ENCODE assay signal across 26 mouse cellular contexts in genomic region chr2:54522989-54523388, GRCm38 (mm10).
"Had no signal": no experiment of that assay in that cellular context is flagged by ENCODE, and none has a peak within 500 bp of the region (broad histone marks: within the 10 kb centered on the region; RNA-seq: fewer than 3 reads in every experiment).

No protein-coding gene starts in this region.

- H3K27ac ChIP-seq: heart, embryonic 10.5 days; hindbrain, embryonic 10.5 days; hindbrain, embryonic 12.5 days; hindbrain, embryonic 15.5 days; intestine, embryonic 15.5 days; layer of hippocampus, adult 2 months; left cerebral cortex, adult 2 months; limb, embryonic 10.5 days; limb, embryonic 12.5 days; liver, embryonic 13.5 days; liver, embryonic 15.5 days had no signal

- H3K36me3 ChIP-seq: heart, embryonic 10.5 days; heart, embryonic 12.5 days; hindbrain, embryonic 10.5 days; hindbrain, embryonic 12.5 days; hindbrain, embryonic 15.5 days; intestine, embryonic 15.5 days; limb, embryonic 10.5 days; limb, embryonic 12.5 days; liver, embryonic 13.5 days; liver, embryonic 15.5 days had no signal

- H3K4me1 ChIP-seq: heart, embryonic 10.5 days; heart, embryonic 12.5 days; hindbrain, embryonic 10.5 days; hindbrain, embryonic 12.5 days; hindbrain, embryonic 15.5 days; intestine, embryonic 15.5 days; limb, embryonic 10.5 days; limb, embryonic 12.5 days; liver, embryonic 13.5 days; liver, embryonic 15.5 days had no signal

- H3K9me3 ChIP-seq: heart, embryonic 10.5 days; heart, embryonic 12.5 days; hindbrain, embryonic 10.5 days; hindbrain, embryonic 12.5 days; hindbrain, embryonic 15.5 days; intestine, embryonic 15.5 days; limb, embryonic 10.5 days; limb, embryonic 12.5 days; liver, embryonic 13.5 days; liver, embryonic 15.5 days had no signal

- H3K9ac ChIP-seq: heart, embryonic 12.5 days; hindbrain, embryonic 12.5 days; hindbrain, embryonic 15.5 days; intestine, embryonic 15.5 days; limb, embryonic 12.5 days; liver, embryonic 13.5 days; liver, embryonic 15.5 days had no signal

- H3K27me3 ChIP-seq: heart, embryonic 12.5 days; hindbrain, embryonic 12.5 days; hindbrain, embryonic 15.5 days; intestine, embryonic 15.5 days; limb, embryonic 12.5 days; liver, embryonic 13.5 days; liver, embryonic 15.5 days had no signal

- H3K4me3 ChIP-seq: heart, embryonic 10.5 days; heart, embryonic 12.5 days; hindbrain, embryonic 10.5 days; hindbrain, embryonic 12.5 days; hindbrain, embryonic 15.5 days; intestine, embryonic 15.5 days; layer of hippocampus, adult 2 months; left cerebral cortex, adult 2 months; limb, embryonic 10.5 days; limb, embryonic 12.5 days; liver, embryonic 13.5 days; liver, embryonic 15.5 days had no signal

- H3K4me2 ChIP-seq: heart, embryonic 12.5 days; hindbrain, embryonic 12.5 days; hindbrain, embryonic 15.5 days; intestine, embryonic 15.5 days; limb, embryonic 12.5 days; liver, embryonic 11.5 days; liver, embryonic 13.5 days; liver, embryonic 15.5 days had no signal

- DNase-seq: gastrocnemius, postnatal 14 days; gastrocnemius, postnatal 36 days; heart, adult 18-20 months; heart, postnatal 10 days; heart, postnatal 4 days; kidney, adult 18-20 months; kidney, adult 8-10 months; kidney, postnatal 10 days; kidney, postnatal 25 days; kidney, postnatal 4 days; liver; liver, embryonic 13.5 days had no signal

- ATAC-seq: inflammation-experienced regulatory T-cells, adult 6 months; intestine, embryonic 15.5 days; intestine, postnatal 0 days had no signal
